Mouse (Mus musculus): Measurements from ENCODE around the gene Mrtfa.

Mrtfa gene

DNA sequence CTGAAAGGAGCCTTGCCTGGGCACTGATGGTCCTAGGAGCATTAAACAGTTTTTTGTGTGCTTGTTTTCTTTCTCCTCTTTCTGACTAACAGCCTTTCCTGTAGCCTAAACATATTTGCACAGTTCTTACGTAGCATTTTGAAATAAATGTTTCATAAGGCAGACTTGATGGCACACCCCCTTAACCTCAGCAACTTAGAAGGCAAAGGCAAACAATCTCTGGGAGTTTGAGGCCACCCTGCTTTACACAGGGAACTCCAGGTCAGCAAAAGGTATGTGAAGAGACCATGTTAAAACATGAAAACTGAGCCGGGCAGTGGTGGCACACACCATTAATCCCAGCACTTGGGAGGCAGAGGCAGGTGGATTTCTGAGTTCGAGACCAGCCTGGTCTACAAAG, 214.9 kb downstream of the Mrtfa start:
- no peak for DNase-seq

DNA sequence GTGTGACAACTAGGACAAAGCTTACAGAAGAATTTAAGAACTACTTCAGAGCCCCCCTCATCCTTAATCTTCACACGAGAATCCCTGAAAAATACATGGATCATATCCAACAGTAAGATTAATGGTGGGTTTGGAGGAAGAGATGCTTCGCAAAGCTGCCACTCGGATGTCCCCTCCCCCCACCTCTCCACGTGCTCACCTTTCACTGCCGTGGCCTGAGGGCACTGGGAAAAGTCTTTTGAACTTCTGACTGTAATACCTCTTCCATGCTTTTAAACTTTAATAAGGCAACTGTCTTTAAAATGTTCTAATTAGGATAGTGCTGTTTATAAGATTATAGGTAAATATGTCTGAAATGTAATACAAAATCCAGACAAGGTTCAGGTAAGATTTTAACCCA, 216.2 kb downstream of the Mrtfa start:
- no peak for DNase-seq

DNA sequence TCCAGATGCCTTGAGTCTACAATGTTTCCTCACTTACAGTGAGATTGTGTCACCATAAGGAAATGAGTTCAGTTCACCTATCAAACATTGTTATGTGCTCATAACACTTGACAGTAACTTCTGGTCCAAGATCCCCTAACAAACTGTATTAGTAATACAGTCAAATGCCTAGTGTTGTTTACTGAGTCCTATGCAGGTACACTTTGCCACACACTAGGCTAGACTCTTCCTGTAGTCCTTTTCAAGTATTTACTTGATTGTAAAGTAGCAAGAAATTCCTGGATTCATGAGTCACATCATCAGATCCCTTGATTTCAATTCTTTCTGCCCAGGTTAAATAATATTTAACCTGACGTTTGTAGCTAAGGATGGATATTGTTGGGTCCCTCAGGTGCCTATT, 221.2 kb downstream of the Mrtfa start:
- DNase-seq: no peak
